Mouse (Mus musculus) liver, adult 2 months (tissue): ENCODE measurements around the gene Agbl1.

Experiments used
- CTCF ChIP-seq: fragments of 200-500 bp; IDR thresholded peaks from 2 replicates; pipeline ENCODE4 v1.5.1; 2011; ENCODE audit warnings: low read depth, low read length, control low read depth
- POLR2A ChIP-seq: fragments of 200-500 bp; IDR thresholded peaks from 2 replicates; pipeline ENCODE4 v1.6.1; 2011; ENCODE audit warnings: low read length, control low read depth; ENCODE audit not compliant: insufficient read depth; ENCODE audit errors: extremely low read depth

- no peak for TF ChIP-seq POLR2A
- no peak for TF ChIP-seq CTCF
Observed at GRCm38 (mm10) chr7:76411933-76412587, 182.4 kb downstream of the Agbl1 start.
